Mouse (Mus musculus): ENCODE data around the gene Adrb1. TPM values are rescaled to one million over a fixed set of nuclear protein-coding genes. Genes with fewer than 3 reads are reported as not detected.

Adrb1 gene
- 0.60 TPM for polyA plus RNA-seq (2014; fragmentation: Illumina TruSeq; extraction: RNeasy Lipid Tissue Mini Kit (QIAGEN cat#74804))

GRCm38 (mm10) chr19:56721387-56722211, at the start of gene Adrb1:
Adrb1 (plus strand) TSS chr19:56722199.

Other genes with a start within 250 kb of the Adrb1 start
- 81.4 TPM for gene Dclre1a, start 174.0 kb upstream of the Adrb1 start, polyA plus RNA-seq (2014; fragmentation: Illumina TruSeq; extraction: RNeasy Lipid Tissue Mini Kit (QIAGEN cat#74804))
- 24.3 TPM for gene Nhlrc2, start 173.9 kb upstream of the Adrb1 start, polyA plus RNA-seq (2014; fragmentation: Illumina TruSeq; extraction: RNeasy Lipid Tissue Mini Kit (QIAGEN cat#74804))
- gene Ccdc186, start 100.0 kb downstream of the Adrb1 start, polyA plus RNA-seq (2014; fragmentation: Illumina TruSeq; extraction: RNeasy Lipid Tissue Mini Kit (QIAGEN cat#74804)) = 88.0 TPM
- gene Tdrd1, start 104.0 kb downstream of the Adrb1 start, polyA plus RNA-seq (2014; fragmentation: Illumina TruSeq; extraction: RNeasy Lipid Tissue Mini Kit (QIAGEN cat#74804)) = 9.0 TPM
- gene Vwa2, start 152.1 kb downstream of the Adrb1 start, polyA plus RNA-seq (2014; fragmentation: Illumina TruSeq; extraction: RNeasy Lipid Tissue Mini Kit (QIAGEN cat#74804)) = 0.26 TPM

All from ovary, adult 10 weeks (tissue).